Mouse (Mus musculus) frontal cortex, postnatal 25 days (tissue): Measurements from ENCODE around the gene Edem3.

Source experiments
- DNase-seq, 2 experiments: peaks; one replicate each; pipeline ENCODE4 v3.0.0; 2022; ENCODE audit warnings: low spot score in 2 of 2

Edem3 gene

DNA sequence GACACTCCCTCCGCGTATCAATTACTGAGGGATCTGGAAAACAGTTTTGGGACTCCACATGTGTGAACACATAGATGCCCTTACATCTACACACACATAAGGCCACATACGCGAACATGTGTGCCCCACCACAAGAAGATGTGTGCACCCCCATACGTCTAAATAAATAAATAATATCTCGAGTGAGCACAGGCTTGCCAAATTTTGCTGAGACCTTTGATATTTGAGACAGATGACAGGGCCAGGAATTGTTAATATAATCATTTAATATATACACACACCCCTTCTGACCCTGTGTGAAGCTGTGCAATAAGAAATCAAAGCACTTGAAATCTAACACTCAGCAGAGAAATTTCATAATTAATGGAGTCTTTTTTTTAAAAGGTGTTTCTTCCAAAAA lies 109.2 kb downstream of the Edem3 start:
- no peak for DNase-seq
